Mouse (Mus musculus): ENCODE measurements around the gene 2010111I01Rik.

GRCm38 (mm10) chr13:63184946-63185345 lies 220.3 kb downstream of the 2010111I01Rik start:
- TF ChIP-seq POLR2A (IDR thresholded peaks at IDR 0.05; ENCODE audit: insufficient read length, low read depth) (no peak), CEBPB (IDR thresholded peaks at IDR 0.05; ENCODE audit: insufficient read depth, poor library complexity, severe bottlenecking) (no peak), USF1 (IDR thresholded peaks at IDR 0.05; ENCODE audit: low read depth) (no peak), MYOD1 (IDR thresholded peaks at IDR 0.05; ENCODE audit: control insufficient read depth in 1 of 3, insufficient read length in 2 of 3, low read depth in 2 of 3) (no peak)
